Mouse (Mus musculus) erythroblast, embryonic 14.5 days (primary cell): ENCODE data around the gene Homer2. TPM values are rescaled to one million over a fixed set of nuclear protein-coding genes. Genes with fewer than 3 reads are reported as not detected.

Experiments used
- H3K27me3 ChIP-seq: 2 replicates; pipeline ENCODE4 v1.6.1; 2012; ENCODE audit warnings: inconsistent platforms; ENCODE audit not compliant: control insufficient read depth
- H3K36me3 ChIP-seq: 2 replicates; pipeline ENCODE4 v1.6.1; 2012; ENCODE audit warnings: mild to moderate bottlenecking, inconsistent platforms; ENCODE audit not compliant: control insufficient read depth
- H3K4me1 ChIP-seq: 2 replicates; pipeline ENCODE4 v1.6.1; 2012; ENCODE audit warnings: inconsistent platforms; ENCODE audit not compliant: control insufficient read depth
- H3K4me3 ChIP-seq: replicated peaks from 2 replicates; pipeline ENCODE3; 2012; ENCODE audit warnings: moderate library complexity, mild to moderate bottlenecking, inconsistent platforms
- H3K9me3 ChIP-seq: 2 replicates; pipeline ENCODE4 v1.6.1; 2012; ENCODE audit warnings: low read length, inconsistent platforms, mixed read lengths; ENCODE audit not compliant: control insufficient read depth
- GATA1 ChIP-seq: IDR thresholded peaks from 2 replicates; pipeline ENCODE4 v1.6.1; 2012; ENCODE audit warnings: low read length, inconsistent platforms, mixed read lengths
- TAL1 ChIP-seq: IDR thresholded peaks from 3 replicates; pipeline ENCODE4 v1.6.1; 2012; ENCODE audit warnings: low read length, inconsistent platforms, mixed read lengths
- polyA plus RNA-seq: library from polyadenylated mRNA; stranded (reverse); fragments of >175 nt; gene quantifications from 2 replicates; pipeline ENCODE4 v1.2.3, GENCODE M21; 2012

Homer2 gene
- polyA plus RNA-seq, 1 experiment, result 0.19 TPM

GRCm38 (mm10) chr7:81553589-81553988 is 153.7 kb downstream of the Homer2 start:
- H3K27me3 ChIP-seq, result no peaks in the 10 kb centered on the region
- H3K4me1 ChIP-seq, result no peaks in the 10 kb centered on the region
- H3K4me3 ChIP-seq, result no peak overlapping the region
- no peaks in the 10 kb centered on the region for H3K36me3 ChIP-seq
- no peaks in the 10 kb centered on the region for H3K9me3 ChIP-seq
- TF ChIP-seq TAL1 (no peak), GATA1 (no peak)

Other genes with a start within 250 kb of the Homer2 start
- not detected in 2 replicates for gene Ap3b2, start 213.6 kb downstream of the Homer2 start, polyA plus RNA-seq
- gene BC048679, start 209.2 kb downstream of the Homer2 start, polyA plus RNA-seq, result not detected in 2 replicates
- not detected in 2 replicates for gene Fsd2, start 140.6 kb downstream of the Homer2 start, polyA plus RNA-seq
- gene Whamm, start 136.3 kb downstream of the Homer2 start, polyA plus RNA-seq, result 3.9 and 4.5 TPM in 2 replicates
- gene Ramac, start 55.4 kb upstream of the Homer2 start, polyA plus RNA-seq, result 1.7 and 2.3 TPM in 2 replicates
- 0.50 and 1.6 TPM in 2 replicates for gene 3110040N11Rik, start 82.0 kb upstream of the Homer2 start, polyA plus RNA-seq
- 0.44 and 0.58 TPM in 2 replicates for gene Btbd1, start 121.9 kb upstream of the Homer2 start, polyA plus RNA-seq
- gene Gm10160, start 148.3 kb upstream of the Homer2 start, polyA plus RNA-seq, result not detected in 2 replicates
- 0.06 and 0.25 TPM in 2 replicates for gene Tm6sf1, start 151.5 kb upstream of the Homer2 start, polyA plus RNA-seq
- gene Hdgfl3, start 226.9 kb upstream of the Homer2 start, polyA plus RNA-seq, result not detected in 2 replicates